In genomic region chr4:139101546-139101945, GRCm38 (mm10) we compare ENCODE assay signal across 23 mouse cellular contexts. TPM values are rescaled to one million over a fixed set of nuclear protein-coding genes. Genes with fewer than 3 reads are reported as not detected.
"Had no signal": no experiment of that assay in that cellular context is flagged by ENCODE, and none has a peak within 500 bp of the region (broad histone marks: within the 10 kb centered on the region; RNA-seq: fewer than 3 reads in every experiment).

No protein-coding gene starts in this region.

- H3K27me3 ChIP-seq: kidney, embryonic 15.5 days; limb, embryonic 13.5 days; liver, embryonic 15.5 days; neural tube, embryonic 12.5 days; stomach, embryonic 15.5 days had no signal

- H3K9ac ChIP-seq: kidney, embryonic 15.5 days; limb, embryonic 13.5 days; liver, embryonic 12.5 days; liver, embryonic 15.5 days; neural tube, embryonic 12.5 days; stomach, embryonic 15.5 days had no signal

- H3K4me2 ChIP-seq: kidney, embryonic 15.5 days; limb, embryonic 13.5 days; liver, embryonic 12.5 days; liver, embryonic 15.5 days; midbrain, embryonic 11.5 days; neural tube, embryonic 12.5 days; stomach, embryonic 15.5 days had no signal

- H3K27ac ChIP-seq: kidney, embryonic 15.5 days; limb, embryonic 10.5 days; limb, embryonic 13.5 days; liver, embryonic 12.5 days; liver, embryonic 15.5 days; neural tube, embryonic 12.5 days; stomach, embryonic 15.5 days had no signal

- H3K4me1 ChIP-seq: limb, embryonic 10.5 days; liver, embryonic 12.5 days; liver, embryonic 15.5 days had no signal

- H3K9me3 ChIP-seq: kidney, embryonic 15.5 days; limb, embryonic 10.5 days; limb, embryonic 13.5 days; liver, embryonic 12.5 days; liver, embryonic 15.5 days; neural tube, embryonic 12.5 days; stomach, embryonic 15.5 days had no signal

- DNase-seq: kidney, adult 11 months; kidney, adult 8-10 months; kidney, postnatal 10 days; kidney, postnatal 36 days; liver; lung, adult 2 months; lung, postnatal 14 days; lung, postnatal 4 days; midbrain, embryonic 14.5 days; right cerebral cortex, adult 18-20 months; right cerebral cortex, postnatal 14 days; spleen, adult 18-20 months; thymus, postnatal 36 days had no signal

- H3K4me3 ChIP-seq: kidney, embryonic 15.5 days; limb, embryonic 10.5 days; limb, embryonic 13.5 days; liver, embryonic 12.5 days; liver, embryonic 15.5 days; neural tube, embryonic 12.5 days; stomach, embryonic 15.5 days had no signal

- ATAC-seq: liver, embryonic 12.5 days had no signal

RNA-seq across cellular contexts. Expression of gene Htr6, which starts 26.2 kb away (rescaled TPM):
- polyA plus RNA-seq: kidney, embryonic 15.5 days; limb, embryonic 10.5 days; liver, embryonic 12.5 days; liver, embryonic 15.5 days; lung, embryonic 16.5 days; midbrain, embryonic 11.5 days; neural tube, embryonic 12.5 days; stomach, embryonic 15.5 days; thymus, postnatal 0 days had no signal
